Mouse (Mus musculus) Patski (cell line): ENCODE results near the gene Podxl2. TPM values are rescaled to one million over a fixed set of nuclear protein-coding genes. Genes with fewer than 3 reads are reported as not detected.

Source experiments
- ATAC-seq: fragments of 100-300 bp; one replicate; pipeline ENCODE4 v1.8.0; 2021
- CTCF ChIA-PET: fragments of 350-600 bp; sonication (Branson Sonifier 250); formaldehyde crosslinking; loops from one replicate; lab custom pipeline; 2022; ENCODE audit warnings: inconsistent platforms; lab: Charles Lee
- POLR2A ChIA-PET: fragments of 350-600 bp; sonication (Branson Sonifier 250); formaldehyde crosslinking; loops from one replicate; lab custom pipeline; 2022; ENCODE audit warnings: antibody characterized with exemption, inconsistent platforms; lab: Charles Lee
- DNase-seq: peaks from one replicate; pipeline ENCODE4 v3.0.0-alpha.2; 2011; ENCODE audit warnings: low read depth, low spot score
- H3K27me3 ChIP-seq: fragments of 371-371 bp; one replicate; pipeline ENCODE4 v1.5.1; 2021
- CTCF ChIP-seq: fragments of 100-300 bp; IDR thresholded peaks from one replicate; pipeline ENCODE4 v1.5.1; 2021
- in situ Hi-C: fragments of 300-500 bp; cut with MboI; formaldehyde crosslinking; loops from 3 replicates; pipeline ENCODE4 v1.11.1; 2018; ENCODE audit warnings: low pct_unique_long_range_greater_than_20kb, mixed read lengths
- polyA plus RNA-seq: library from polyadenylated mRNA; unstranded; gene quantifications from one replicate; pipeline ENCODE4 v1.2.3, GENCODE M21; 2021

Gene Podxl2
- polyA plus RNA-seq, 1 experiment from 2014 or later: 41.5 TPM

DNA sequence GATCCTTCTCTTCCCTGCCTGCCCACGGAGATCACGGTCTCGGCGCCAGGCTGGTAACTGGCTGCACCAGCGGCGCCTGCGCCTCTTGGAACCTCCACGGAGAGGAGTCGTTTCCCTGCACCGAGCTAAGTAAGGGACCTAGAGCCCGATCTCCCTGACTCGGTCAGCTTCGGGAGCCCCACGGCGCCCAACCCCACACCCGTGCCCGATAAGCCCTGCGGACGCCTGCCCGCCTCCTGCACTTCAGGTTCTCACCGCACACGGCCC, 33.4 kb downstream of the Podxl2 start:
- DNase-seq (no peak), ATAC-seq (peak; percentile 2)
- no peaks in the 10 kb centered on the region for H3K27me3 ChIP-seq
- in situ Hi-C loops: no loop called here
- TF ChIP-seq CTCF: no peak
- POLR2A ChIA-PET: interaction anchor here (1.2 kb wide), 1 partner anchor 8 kb away, joined by 5 read pairs; no protein-coding TSS in a partner anchor
- CTCF ChIA-PET: interaction anchor here (0.9 to 2.9 kb wide), 12 partner anchors 13 to 295 kb away, joined by 3 to 10 read pairs (median 3); no protein-coding TSS in a partner anchor

DNA sequence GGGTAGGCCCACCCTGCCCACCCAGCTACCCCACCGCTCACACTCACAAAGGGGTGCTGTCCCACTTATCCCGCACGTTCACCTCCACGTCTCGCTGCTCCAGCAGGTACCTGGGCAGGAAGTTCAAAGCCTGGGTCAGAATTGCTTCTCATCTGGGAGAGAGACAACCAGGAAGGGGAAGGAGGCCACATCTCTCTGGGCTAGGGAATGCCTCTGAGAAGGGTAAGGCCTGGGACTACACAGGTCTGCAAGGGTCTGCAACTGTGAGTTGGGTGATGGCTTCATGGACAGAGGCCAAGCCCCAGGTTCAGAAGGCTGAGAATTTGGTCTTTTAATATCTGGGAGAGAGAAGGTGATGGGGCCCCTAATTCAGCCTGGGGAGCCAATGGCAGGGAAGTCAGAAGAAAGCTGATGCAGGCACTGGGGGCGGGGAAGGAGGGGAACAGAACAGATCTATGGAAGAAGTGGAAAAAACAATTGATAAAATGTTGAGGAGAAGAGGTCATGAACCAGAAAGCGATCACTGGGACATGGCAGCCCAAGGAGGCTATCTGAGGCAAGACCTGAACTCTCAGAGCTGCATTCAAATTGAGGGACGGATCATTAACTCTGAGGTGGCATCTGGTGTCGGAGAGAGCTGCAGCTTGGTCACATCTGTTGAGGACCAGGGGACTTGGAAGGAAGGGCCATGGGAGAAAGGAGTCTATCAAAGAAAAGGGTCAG, 33.9 kb downstream of the Podxl2 start:
- TF ChIP-seq CTCF: no peak
- ATAC-seq (no peak), DNase-seq (no peak)
- ChIA-PET CTCF (interaction anchor here (0.9 to 2.9 kb wide), 9 partner anchors 13 to 291 kb away, joined by 3 to 10 read pairs (median 3); no protein-coding TSS in a partner anchor), POLR2A (interaction anchor here (1.2 kb wide), 1 partner anchor 8 kb away, joined by 5 read pairs; no protein-coding TSS in a partner anchor)
- in situ Hi-C loops: no loop called here
- H3K27me3 ChIP-seq: no peaks in the 10 kb centered on the region

DNA sequence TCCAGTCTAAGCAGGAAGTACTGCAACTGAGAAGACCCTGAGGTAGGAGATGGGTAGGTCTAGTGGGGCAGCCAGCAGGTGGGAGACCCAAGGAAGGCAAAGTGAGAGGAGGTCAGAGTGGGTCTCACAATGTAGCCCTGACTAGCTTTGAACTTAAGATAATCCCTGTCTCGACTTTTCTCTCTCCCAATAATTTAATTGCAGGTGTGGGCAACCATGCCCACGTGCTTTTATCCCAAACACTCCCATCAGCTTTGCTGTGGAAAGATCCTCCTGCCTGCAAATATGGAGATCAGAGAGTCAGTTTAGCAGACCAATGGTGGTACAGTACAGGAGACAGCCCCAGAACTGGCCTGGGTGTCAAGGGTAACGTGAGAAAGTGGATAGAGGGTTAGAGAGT, 34.6 kb downstream of the Podxl2 start:
- DNase-seq (no peak), ATAC-seq (no peak)
- no peak for TF ChIP-seq CTCF
- POLR2A ChIA-PET: no interaction called here
- CTCF ChIA-PET: no interaction called here
- in situ Hi-C loops: no loop called here
- H3K27me3 ChIP-seq: no peaks in the 10 kb centered on the region

DNA sequence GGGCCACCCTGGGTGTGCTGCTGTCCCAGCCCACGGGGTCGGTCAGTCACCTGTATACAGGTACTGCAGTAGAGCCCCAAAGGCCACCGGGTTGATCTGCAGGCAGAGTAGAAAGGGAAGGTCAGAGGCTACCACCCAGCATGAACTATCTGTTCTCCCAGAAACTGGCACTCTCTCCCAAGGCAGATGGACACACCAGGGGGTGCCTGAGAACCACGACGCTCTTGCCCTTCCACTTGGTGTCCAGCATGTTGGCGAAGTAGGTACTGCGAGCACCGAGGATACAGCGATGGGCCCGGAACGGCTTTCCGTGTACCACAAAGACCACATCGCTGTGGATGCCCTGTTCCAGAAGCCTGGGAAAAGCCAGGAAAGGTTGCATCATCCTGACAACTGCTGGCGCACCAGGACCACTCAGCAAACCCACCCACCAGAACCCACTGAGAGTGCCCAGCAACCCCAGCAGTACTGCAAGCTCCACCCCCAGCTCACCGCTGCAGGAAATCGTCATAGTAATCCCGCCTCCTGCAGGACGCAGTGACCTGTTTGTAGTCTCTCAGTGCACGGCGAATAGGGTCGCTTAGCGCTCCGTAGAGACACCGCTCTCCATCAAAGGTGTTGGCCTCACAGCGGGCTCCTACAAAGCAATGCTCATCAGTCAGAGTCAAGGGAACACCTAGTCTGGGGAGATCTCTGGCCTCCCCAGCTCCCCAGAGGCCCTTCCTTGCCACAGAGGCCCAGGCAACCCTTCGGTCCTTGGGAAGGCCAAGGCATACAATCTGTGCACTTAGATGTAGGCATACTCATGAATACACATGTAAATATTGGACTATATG, 35.5 kb downstream of the Podxl2 start:
- in situ Hi-C loops: no loop called here
- no peaks in the 10 kb centered on the region for H3K27me3 ChIP-seq
- no peak for ATAC-seq
- POLR2A ChIA-PET: no interaction called here
- TF ChIP-seq CTCF: no peak
- CTCF ChIA-PET: no interaction called here
- DNase-seq: no peak

DNA sequence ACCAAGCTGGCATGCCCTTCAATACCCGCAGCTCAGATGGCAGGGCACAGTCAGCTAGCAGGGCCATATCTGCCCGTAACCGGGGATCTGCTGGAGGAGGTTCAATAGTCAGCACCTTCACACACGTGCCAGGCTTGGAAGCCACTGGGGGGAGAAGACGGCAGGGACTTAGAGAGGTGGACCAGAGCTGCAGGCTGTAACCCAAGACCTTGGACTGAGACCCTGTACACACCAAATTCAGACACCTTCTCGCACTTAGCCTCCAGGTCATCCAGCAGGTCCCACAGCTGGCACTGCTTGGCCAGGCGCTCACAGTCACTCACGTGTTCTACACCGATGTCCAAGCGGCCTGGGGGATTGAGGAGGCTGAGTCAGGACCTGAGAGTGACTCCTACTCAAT, 36.2 kb downstream of the Podxl2 start:
- ChIA-PET CTCF (no interaction called here), POLR2A (no interaction called here)
- in situ Hi-C loops: no loop called here
- ATAC-seq (no peak), DNase-seq (no peak)
- no peak for TF ChIP-seq CTCF
- no peaks in the 10 kb centered on the region for H3K27me3 ChIP-seq

DNA sequence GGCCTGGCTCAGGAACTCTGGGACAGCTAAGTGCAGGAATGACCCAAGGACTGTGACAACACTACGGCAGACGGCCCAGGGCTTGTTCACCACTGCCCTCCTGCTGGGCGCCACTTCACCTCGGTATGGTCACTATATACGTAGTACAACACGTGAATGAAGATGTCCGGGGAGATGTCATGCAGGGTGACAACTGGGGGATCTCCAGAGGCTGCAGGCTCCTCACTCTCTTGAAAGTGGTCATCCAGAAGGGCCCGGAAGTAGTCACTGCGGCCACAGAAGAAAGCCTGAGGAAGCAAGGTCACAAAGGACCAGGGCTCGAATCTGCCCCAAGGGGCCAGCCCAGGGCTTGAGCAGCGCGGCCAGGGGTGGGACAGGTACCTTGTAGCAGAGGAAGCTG, 36.8 kb downstream of the Podxl2 start:
- ATAC-seq: no peak
- no peak for DNase-seq
- ChIA-PET POLR2A (no interaction called here), CTCF (interaction anchor here (1.5 kb wide), 1 partner anchor 290 kb away, joined by 4 read pairs; no protein-coding TSS in a partner anchor)
- TF ChIP-seq CTCF: no peak
- H3K27me3 ChIP-seq: no peaks in the 10 kb centered on the region
- in situ Hi-C loops: no loop called here

DNA sequence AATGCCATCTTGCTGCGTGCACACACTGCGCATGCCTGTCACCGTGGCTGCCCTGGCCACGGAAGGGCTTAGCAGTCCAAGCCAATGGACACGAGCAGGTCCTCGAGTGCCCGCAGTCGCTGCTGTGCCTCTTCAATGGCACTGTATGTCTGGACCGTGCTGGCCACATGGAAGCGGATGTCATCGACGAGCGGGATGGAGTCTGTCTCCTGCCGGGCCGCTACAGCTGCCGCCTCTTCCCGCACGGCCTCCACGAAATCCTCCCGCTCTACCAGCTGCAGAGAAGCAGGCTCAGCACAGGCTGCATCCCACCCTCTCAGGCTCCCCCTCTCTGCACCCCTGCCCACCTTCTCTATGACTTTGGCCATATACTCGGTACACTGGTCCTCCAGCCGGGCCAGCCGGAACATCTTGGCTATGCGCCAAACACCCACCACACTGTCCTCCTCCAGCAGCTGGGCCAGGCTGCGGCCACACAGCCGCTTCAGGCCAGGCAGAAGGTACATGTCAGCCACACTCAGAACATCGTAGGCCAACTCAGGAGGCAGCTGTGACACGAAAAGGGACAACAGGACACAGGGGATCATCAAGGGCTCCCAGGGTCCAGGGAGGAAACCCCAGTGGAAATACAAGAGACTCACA, 38.5 kb downstream of the Podxl2 start:
- ATAC-seq: no peak
- H3K27me3 ChIP-seq: no peaks in the 10 kb centered on the region
- in situ Hi-C loops: no loop called here
- TF ChIP-seq CTCF: no peak
- CTCF ChIA-PET: no interaction called here
- POLR2A ChIA-PET: interaction anchor here (0.6 kb wide), 1 partner anchor 10 kb away, joined by 3 read pairs; no protein-coding TSS in a partner anchor
- DNase-seq: no peak

DNA sequence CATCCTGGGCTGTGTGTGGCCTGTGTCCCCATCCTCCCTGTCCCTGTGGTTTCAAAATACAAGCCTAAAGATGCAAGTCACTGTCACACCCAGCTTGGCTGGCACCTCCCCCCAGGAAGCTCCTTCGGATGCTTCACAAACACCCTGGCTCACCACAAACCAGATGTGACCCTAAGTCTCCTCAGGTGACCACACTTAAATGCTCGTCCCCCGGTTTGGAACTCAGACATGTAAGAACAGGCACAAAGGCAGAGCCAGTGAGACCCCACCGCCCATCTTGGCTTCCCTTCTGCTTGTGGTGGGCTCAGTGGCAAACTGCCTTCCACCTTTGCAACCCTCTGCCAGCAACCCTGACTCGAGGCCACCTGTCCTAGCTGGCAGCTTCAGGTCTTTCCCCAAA, 39.8 kb downstream of the Podxl2 start:
- in situ Hi-C loops: no loop called here
- DNase-seq: no peak
- no peak for TF ChIP-seq CTCF
- POLR2A ChIA-PET: no interaction called here
- CTCF ChIA-PET: interaction anchor here (1.6 kb wide), 1 partner anchor 21 kb away, joined by 3 read pairs; no protein-coding TSS in a partner anchor
- no peaks in the 10 kb centered on the region for H3K27me3 ChIP-seq
- ATAC-seq: no peak

DNA sequence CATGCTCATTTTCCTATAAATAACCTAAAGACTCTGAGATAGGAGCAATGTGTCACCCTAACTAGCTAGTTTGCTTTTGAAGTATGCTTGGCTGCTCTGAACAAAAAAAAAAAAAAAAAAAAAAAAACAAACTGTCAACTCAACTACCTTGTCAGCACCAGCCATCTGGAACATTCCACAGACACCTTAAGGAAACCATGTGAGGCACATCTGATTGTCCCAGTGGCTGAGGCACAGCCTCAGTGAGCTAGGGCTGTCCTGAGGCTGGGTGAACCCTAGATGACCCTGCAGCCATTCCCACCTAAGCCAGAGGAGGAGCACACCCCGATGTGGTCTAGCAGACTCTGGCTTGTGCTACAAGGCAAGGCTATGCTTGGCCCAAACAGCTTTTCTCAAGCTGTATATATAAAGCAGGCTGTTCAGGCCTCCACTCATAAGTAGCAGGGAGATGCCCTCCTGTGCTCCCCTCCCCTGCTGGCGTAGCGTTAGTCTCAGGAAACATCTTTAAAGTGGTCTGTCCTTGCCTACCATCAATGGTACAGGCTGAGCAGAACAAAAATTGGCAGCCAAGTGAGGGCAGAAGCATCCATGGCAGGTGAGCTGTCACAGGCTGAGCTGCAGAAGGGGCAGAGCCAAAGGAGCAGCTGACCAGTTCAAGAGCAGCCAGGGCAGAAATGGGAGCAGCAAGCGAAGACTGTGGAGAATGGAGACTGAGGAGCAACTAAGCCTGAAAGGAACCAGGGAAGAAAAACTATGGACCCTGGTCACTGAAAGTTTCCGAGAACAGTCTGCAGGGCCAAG, 41.3 kb downstream of the Podxl2 start:
- CTCF ChIA-PET: interaction anchor here (1.4 to 1.6 kb wide), 2 partner anchors 22 to 46 kb away, joined by 3 read pairs; no protein-coding TSS in a partner anchor
- ATAC-seq: no peak
- POLR2A ChIA-PET: interaction anchor here (0.6 to 1.8 kb wide), 3 partner anchors 8 to 771 kb away, joined by 3 to 5 read pairs (median 3); partner anchors contain the start of gene Abtb1
- DNase-seq: no peak
- in situ Hi-C loops: no loop called here
- no peak for TF ChIP-seq CTCF
- no peaks in the 10 kb centered on the region for H3K27me3 ChIP-seq
